Mouse (Mus musculus) heart, postnatal 0 days (tissue): ENCODE results near the gene Cdc20b. TPM values are rescaled to one million over a fixed set of nuclear protein-coding genes. Genes with fewer than 3 reads are reported as not detected.

Source experiments
- ATAC-seq: fragments of 200-750 bp; cut with Nextera tagmentation; 2 replicates; pipeline ENCODE4 v1.8.0; 2017; ENCODE audit warnings: low read depth, moderate number of reproducible peaks, moderate library complexity; ENCODE audit not compliant: insufficient read depth
- DNase-seq: peaks from one replicate; pipeline ENCODE4 v3.0.0-alpha.2; 2016; ENCODE audit warnings: low spot score
- H3K27ac ChIP-seq: fragments of 300-500 bp; sonication (generic); 2 replicates; pipeline ENCODE4 v1.5.1; 2014; ENCODE audit warnings: low read depth, mild to moderate bottlenecking
- H3K27me3 ChIP-seq: fragments of 300-500 bp; sonication (generic); 2 replicates; pipeline ENCODE4 v1.6.1; 2014; ENCODE audit warnings: low read length, mixed read lengths; ENCODE audit not compliant: control insufficient read depth, insufficient read depth
- H3K36me3 ChIP-seq: fragments of 300-500 bp; sonication (generic); replicated peaks from 2 replicates; pipeline ENCODE4 v1.6.1; 2014; ENCODE audit warnings: low read length, mixed read lengths; ENCODE audit not compliant: control insufficient read depth, insufficient read depth
- H3K4me1 ChIP-seq: fragments of 300-500 bp; sonication (generic); 2 replicates; pipeline ENCODE4 v1.6.1; 2014; ENCODE audit warnings: antibody characterized with exemption; ENCODE audit not compliant: control insufficient read depth, insufficient read depth
- H3K4me2 ChIP-seq: fragments of 300-500 bp; sonication (generic); 2 replicates; pipeline ENCODE4 v1.6.1; 2014; ENCODE audit warnings: low read depth, mild to moderate bottlenecking, low read length, moderate library complexity
- H3K4me3 ChIP-seq: fragments of 300-500 bp; sonication (generic); 2 replicates; pipeline ENCODE4 v1.5.1; 2014; ENCODE audit warnings: low read depth, low read length
- H3K9ac ChIP-seq: fragments of 300-500 bp; sonication (generic); replicated peaks from 2 replicates; pipeline ENCODE4 v1.6.1; 2014; ENCODE audit warnings: low read depth, low read length, mixed read lengths
- H3K9me3 ChIP-seq: fragments of 300-500 bp; sonication (generic); replicated peaks from 2 replicates; pipeline ENCODE4 v1.6.1; 2016; ENCODE audit warnings: low read length; ENCODE audit not compliant: control insufficient read depth
- CTCF ChIP-seq: IDR thresholded peaks from 2 replicates; pipeline ENCODE4 v1.5.1; 2016; ENCODE audit warnings: antibody characterized with exemption, control low read depth, low read depth
- EP300 ChIP-seq: IDR thresholded peaks from 2 replicates; pipeline ENCODE4 v1.6.1; 2016; ENCODE audit warnings: antibody characterized with exemption, low read depth
- WGBS: fragments of 180-500 bp; shearing (Covaris S2); extraction: QIAGEN DNeasy Blood & Tissue Kit; methylation state at CpG from one replicate; pipeline ENCODE4 v1.1.7; 2014; 5-methylcytosine and 5-hydroxymethylcytosine counted together
- polyA plus RNA-seq: library from polyadenylated mRNA; unstranded; fragments of >200 nt; fragmentation: Nextera tagmentation; extraction: Ambion mirVana; gene quantifications from 2 replicates; pipeline ENCODE4 v1.2.1, GENCODE M21; 2015
- total RNA-seq: library from RNA; depleted of rRNA; stranded (reverse); fragments of >200 nt; gene quantifications from 2 replicates; pipeline ENCODE4 v1.2.3, GENCODE M21; 2014; ENCODE audit warnings: low replicate concordance

Cdc20b gene
- total and polyA plus RNA-seq, 2 experiments from 2014 or later = not detected

DNA sequence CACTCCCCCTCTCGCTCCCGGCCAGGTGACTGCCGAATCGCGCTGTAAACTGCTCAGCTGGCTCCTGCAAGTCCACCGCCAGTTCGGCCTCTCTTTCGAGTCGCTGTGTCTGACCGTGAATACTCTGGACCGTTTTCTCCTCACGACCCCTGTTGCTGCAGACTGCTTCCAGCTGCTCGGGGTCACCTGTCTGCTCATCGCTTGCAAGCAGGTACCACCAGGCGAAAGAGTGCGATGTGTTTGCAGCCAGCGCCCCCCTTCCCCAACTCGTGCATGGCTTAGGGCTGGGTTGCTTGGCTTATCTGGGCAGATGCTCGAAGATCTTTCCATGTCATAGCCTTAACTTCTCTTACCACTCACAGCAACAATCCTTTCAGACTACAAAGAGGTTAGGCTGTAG lies 46.0 kb upstream of the Cdc20b start:
- Histone ChIP-seq H3K27ac (no peak overlapping the region), H3K9ac (no peak overlapping the region), H3K4me1 (peaks cover 21% of the 10 kb centered on the region), H3K27me3 (peaks cover 84% of the 10 kb centered on the region), H3K36me3 (no peaks in the 10 kb centered on the region), H3K4me2 (peak overlapping the region; percentile 96), H3K9me3 (no peaks in the 10 kb centered on the region), H3K4me3 (peak overlapping the region; percentile 56)
- ATAC-seq = no peak
- TF ChIP-seq CTCF = no peak
- TF ChIP-seq EP300 = no peak
- WGBS = 2% methylated on average over 19 of the region's 19 CpGs
- no peak for DNase-seq

DNA sequence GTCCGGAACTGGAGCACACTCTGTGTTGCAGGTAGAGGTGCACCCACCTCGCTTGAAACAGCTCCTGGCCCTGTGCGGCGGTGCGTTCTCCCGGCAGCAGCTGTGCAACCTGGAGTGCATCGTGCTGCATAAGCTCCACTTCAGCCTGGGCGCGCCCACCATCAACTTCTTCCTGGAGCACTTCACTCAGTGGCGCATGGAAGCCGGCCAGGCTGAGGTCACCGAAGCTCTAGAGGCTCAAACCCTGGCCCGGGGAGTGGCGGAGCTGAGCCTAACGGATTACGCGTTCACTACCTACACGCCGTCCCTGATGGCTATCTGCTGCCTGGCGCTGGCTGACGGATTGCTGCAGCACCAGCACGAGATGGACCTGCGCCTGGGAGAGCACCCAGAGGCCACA lies 45.4 kb upstream of the Cdc20b start:
- Histone ChIP-seq H3K27me3 (peaks cover 86% of the 10 kb centered on the region), H3K4me1 (peaks cover 23% of the 10 kb centered on the region), H3K27ac (no peak overlapping the region), H3K9me3 (no peaks in the 10 kb centered on the region), H3K4me3 (no peak overlapping the region), H3K4me2 (peak overlapping the region; percentile 35), H3K36me3 (no peaks in the 10 kb centered on the region), H3K9ac (no peak overlapping the region)
- 1% methylated on average over 23 of the region's 23 CpGs for WGBS
- TF ChIP-seq CTCF (no peak), EP300 (no peak)
- no peak for ATAC-seq
- no peak for DNase-seq

DNA sequence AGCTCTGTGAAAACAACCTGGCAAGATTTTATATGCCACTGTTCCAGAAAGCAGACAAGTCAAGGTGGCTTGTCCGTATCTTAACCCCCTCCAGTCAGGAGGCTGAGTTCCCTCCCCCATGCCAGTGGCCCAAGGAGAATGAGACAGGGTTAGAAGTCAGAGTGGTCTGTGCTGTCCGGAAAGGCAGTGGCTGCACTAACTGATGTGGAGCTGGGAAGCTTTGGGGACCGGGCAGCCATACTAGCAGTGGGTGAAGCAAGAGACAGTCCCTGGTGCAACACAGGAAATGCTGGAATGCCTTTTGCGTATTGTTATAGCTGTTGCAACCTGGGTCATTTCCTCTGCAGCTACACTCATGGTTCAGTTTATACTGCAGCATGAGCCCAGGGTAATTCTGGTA lies 44.6 kb upstream of the Cdc20b start:
- Histone ChIP-seq H3K9ac (no peak overlapping the region), H3K27me3 (peaks cover 90% of the 10 kb centered on the region), H3K36me3 (no peaks in the 10 kb centered on the region), H3K4me3 (no peak overlapping the region), H3K4me2 (0 out of 2 replicates have a peak overlapping the region, but pooled peaks have one; percentile 2), H3K9me3 (no peaks in the 10 kb centered on the region), H3K27ac (no peak overlapping the region), H3K4me1 (peaks cover 23% of the 10 kb centered on the region)
- ATAC-seq (no peak), DNase-seq (no peak)
- WGBS = 26% methylated on average over 4 of the region's 4 CpGs
- TF ChIP-seq EP300 = no peak
- no peak for TF ChIP-seq CTCF

DNA sequence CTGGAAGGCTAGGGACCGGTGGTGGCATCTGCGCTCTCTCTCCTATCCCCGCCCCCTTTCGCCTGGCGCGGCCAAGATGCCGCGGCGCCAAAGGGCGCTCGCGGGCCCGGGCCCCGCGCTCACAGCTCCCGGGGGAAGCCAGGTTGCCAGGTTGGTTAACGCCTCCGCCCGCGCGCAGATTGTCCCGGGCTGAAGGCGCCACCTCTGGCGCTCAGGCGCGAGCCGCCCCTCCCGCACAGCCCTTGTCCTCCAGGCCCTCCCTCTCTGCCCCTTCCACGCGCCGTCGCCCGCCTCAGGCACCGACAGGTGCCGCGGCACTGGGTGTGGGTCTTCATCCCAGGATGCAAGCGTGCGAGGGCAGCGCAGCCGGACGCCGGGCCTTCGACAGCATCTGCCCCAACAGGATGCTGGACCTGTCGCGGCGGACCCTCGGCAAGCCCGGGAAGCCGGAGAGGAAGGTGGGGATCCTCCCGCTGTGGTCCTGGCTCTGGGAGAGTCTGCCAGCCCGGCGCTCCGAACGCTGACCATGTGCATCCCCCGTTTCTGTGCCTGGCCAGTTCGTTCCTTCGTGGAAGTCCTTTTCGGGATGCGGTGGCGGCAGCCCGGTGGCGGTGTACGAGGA lies 41.3 kb upstream of the Cdc20b start, which contains the start of gene Mcidas:
TSS of gene Mcidas (plus strand) at position 315 of the 622 bp plus-strand sequence.
- no peaks in the 10 kb centered on the region for H3K36me3 ChIP-seq
- H3K9me3 ChIP-seq = no peaks in the 10 kb centered on the region
- ATAC-seq (0 out of 2 replicates have a peak, but pooled peaks have one; percentile 5), DNase-seq (no peak)
- H3K4me2 ChIP-seq = peak within 1 kb of the TSS; percentile 67
- H3K4me3 ChIP-seq = peak within 1 kb of the TSS; percentile 46
- H3K4me1 ChIP-seq = peaks cover 16% of the 10 kb centered on the region
- under 1% methylated on average over 56 of the region's 63 CpGs for WGBS
- H3K27me3 ChIP-seq = peaks cover 93% of the 10 kb centered on the region
- no peak within 1 kb of the TSS for H3K9ac ChIP-seq
- no peak for TF ChIP-seq CTCF
- no peak for TF ChIP-seq EP300
- no peak within 1 kb of the TSS for H3K27ac ChIP-seq

DNA sequence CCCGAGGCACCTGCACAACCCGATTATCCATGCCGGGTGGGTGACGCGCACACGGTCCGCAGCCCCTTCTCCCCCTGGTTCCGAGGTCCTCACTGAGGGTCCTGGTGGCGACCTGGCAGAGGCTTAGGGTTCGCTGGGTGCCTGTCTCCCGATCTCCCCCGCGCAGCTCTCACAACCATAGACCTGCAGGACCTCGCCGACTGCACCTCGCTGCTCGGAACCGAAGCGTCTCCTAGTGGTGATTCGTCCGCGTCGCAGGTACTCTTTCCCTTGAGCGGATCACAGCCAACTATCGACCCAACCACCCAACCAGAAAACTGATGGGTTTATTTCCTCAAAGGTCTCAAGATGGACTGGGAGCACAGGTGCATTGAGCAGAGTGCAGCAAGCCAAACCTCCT lies 40.7 kb upstream of the Cdc20b start:
- DNase-seq (no peak), ATAC-seq (peak; percentile 40; the same call in 1 of the 2 replicates)
- H3K27me3 ChIP-seq = peaks cover 93% of the 10 kb centered on the region
- peaks cover 13% of the 10 kb centered on the region for H3K4me1 ChIP-seq
- H3K9me3 ChIP-seq = no peaks in the 10 kb centered on the region
- H3K36me3 ChIP-seq = no peaks in the 10 kb centered on the region
- no peak overlapping the region for H3K27ac ChIP-seq
- TF ChIP-seq EP300 (no peak), CTCF (peak; percentile 68)
- H3K4me2 ChIP-seq = peak overlapping the region; percentile 67
- H3K9ac ChIP-seq = no peak overlapping the region
- WGBS = 0% methylated on average over 25 of the region's 25 CpGs
- H3K4me3 ChIP-seq = peak overlapping the region; percentile 46

DNA sequence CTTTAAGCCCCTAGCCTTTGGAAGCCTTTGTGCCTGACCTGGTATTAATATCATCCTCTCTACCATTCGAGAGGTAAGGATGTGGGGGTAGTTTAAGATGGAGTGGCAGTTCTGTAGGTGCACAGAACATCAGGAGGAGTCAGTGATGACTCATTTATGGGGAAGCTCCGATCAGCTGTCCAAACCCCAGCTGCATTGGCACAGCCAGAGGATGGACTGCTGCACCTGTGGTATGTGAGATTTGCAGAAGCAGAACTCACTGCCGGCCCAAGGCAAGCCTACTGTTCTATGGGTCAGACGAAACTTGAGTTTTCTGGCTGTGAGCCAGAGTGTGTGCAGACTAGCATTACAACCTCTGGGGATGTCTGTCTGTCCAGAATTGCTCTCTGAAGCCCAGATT lies 38.5 kb upstream of the Cdc20b start:
- WGBS = 48% methylated on average over 4 of the region's 4 CpGs
- H3K27me3 ChIP-seq = peaks cover 85% of the 10 kb centered on the region
- no peaks in the 10 kb centered on the region for H3K36me3 ChIP-seq
- TF ChIP-seq CTCF (no peak), EP300 (no peak)
- no peak for DNase-seq
- H3K9me3 ChIP-seq = no peaks in the 10 kb centered on the region
- H3K4me1 ChIP-seq = 0 out of 2 replicates have a peak, but pooled peaks cover 9% of the 10 kb centered on the region
- no peak overlapping the region for H3K4me3 ChIP-seq
- no peak for ATAC-seq
- no peak overlapping the region for H3K4me2 ChIP-seq
- H3K27ac ChIP-seq = no peak overlapping the region
- H3K9ac ChIP-seq = no peak overlapping the region
